Mouse (Mus musculus): Measurements from ENCODE around the gene Ocel1. TPM values are rescaled to one million over a fixed set of nuclear protein-coding genes. Genes with fewer than 3 reads are reported as not detected.

The Ocel1 gene
- polyA plus RNA-seq, 2 experiments: 3.8 to 4.2 TPM

- Histone ChIP-seq H3K4me3 (replicated peaks; ENCODE audit: low read length) (no peak overlapping the region), H3K27ac (replicated peaks; ENCODE audit: low read depth, low read length) (no peak overlapping the region), H3K4me1 (ENCODE audit: control insufficient read depth, insufficient read depth, low read length) (peaks cover 17% of the 10 kb centered on the region), H3K36me3 (ENCODE audit: control insufficient read depth, insufficient read depth, low read length) (peaks cover 48% of the 10 kb centered on the region), H3K9me3 (ENCODE audit: control insufficient read depth, low read length) (no peaks in the 10 kb centered on the region), H3K9ac (ENCODE audit: low read depth, low read length, severe bottlenecking) (no peak overlapping the region), H3K4me2 (replicated peaks; ENCODE audit: low read depth, low read length, severe bottlenecking) (no peak overlapping the region), H3K27me3 (ENCODE audit: control insufficient read depth, insufficient read depth, low read length) (no peaks in the 10 kb centered on the region)
- no peak for TF ChIP-seq POLR2A (IDR thresholded peaks at IDR 0.05; ENCODE audit: borderline replicate concordance, extremely low read depth, insufficient read depth, insufficient read length)
- 96% methylated on average over 3 of the region's 3 CpGs for WGBS
- ATAC-seq (ENCODE audit: low FRiP score, low read depth) (no peak), DNase-seq (ENCODE audit: low spot score) (no peak)
These were observed 1.9 kb downstream of the Ocel1 start for GRCm38 (mm10) chr8:71373000-71373399.

GRCm38 (mm10) chr8:71374616-71375206 is 3.6 kb downstream of the Ocel1 start:
- ATAC-seq (ENCODE audit: low FRiP score, low read depth) (no peak), DNase-seq (ENCODE audit: low spot score) (no peak)
- no peak overlapping the region for H3K4me3 ChIP-seq (replicated peaks; ENCODE audit: low read length)
- TF ChIP-seq POLR2A (IDR thresholded peaks at IDR 0.05; ENCODE audit: borderline replicate concordance, extremely low read depth, insufficient read depth, insufficient read length): no peak
- no peak overlapping the region for H3K27ac ChIP-seq (replicated peaks; ENCODE audit: low read depth, low read length)
- peaks cover 21% of the 10 kb centered on the region for H3K4me1 ChIP-seq (ENCODE audit: control insufficient read depth, insufficient read depth, low read length)
- WGBS: 75% methylated on average over 17 of the region's 17 CpGs
- peaks cover 38% of the 10 kb centered on the region for H3K36me3 ChIP-seq (ENCODE audit: control insufficient read depth, insufficient read depth, low read length)
- no peak overlapping the region for H3K9ac ChIP-seq (ENCODE audit: low read depth, low read length, severe bottlenecking)
- H3K4me2 ChIP-seq (replicated peaks; ENCODE audit: low read depth, low read length, severe bottlenecking): no peak overlapping the region
- H3K27me3 ChIP-seq (ENCODE audit: control insufficient read depth, insufficient read depth, low read length): no peaks in the 10 kb centered on the region
- H3K9me3 ChIP-seq (ENCODE audit: control insufficient read depth, low read length): no peaks in the 10 kb centered on the region

- WGBS: 5% methylated on average over 65 of the region's 74 CpGs
- TF ChIP-seq POLR2A (IDR thresholded peaks at IDR 0.05; ENCODE audit: borderline replicate concordance, extremely low read depth, insufficient read depth, insufficient read length): no peak
- H3K36me3 ChIP-seq (ENCODE audit: control insufficient read depth, insufficient read depth, low read length): peaks cover 36% of the 10 kb centered on the region
- peak overlapping the region; percentile 43 for H3K9ac ChIP-seq (ENCODE audit: low read depth, low read length, severe bottlenecking)
- ATAC-seq (ENCODE audit: low FRiP score, low read depth) (no peak), DNase-seq (ENCODE audit: low spot score) (peak; percentile 61)
- no peaks in the 10 kb centered on the region for H3K27me3 ChIP-seq (ENCODE audit: control insufficient read depth, insufficient read depth, low read length)
- H3K4me2 ChIP-seq (replicated peaks; ENCODE audit: low read depth, low read length, severe bottlenecking): peak overlapping the region; percentile 65
- H3K9me3 ChIP-seq (ENCODE audit: control insufficient read depth, low read length): no peaks in the 10 kb centered on the region
- peak overlapping the region; percentile 34 for H3K4me3 ChIP-seq (replicated peaks; ENCODE audit: low read length)
- H3K27ac ChIP-seq (replicated peaks; ENCODE audit: low read depth, low read length): no peak overlapping the region; the same call in 1 of the 2 replicates
- H3K4me1 ChIP-seq (ENCODE audit: control insufficient read depth, insufficient read depth, low read length): peaks cover 29% of the 10 kb centered on the region
These were observed 4.7 kb downstream of the Ocel1 start for GRCm38 (mm10) chr8:71375581-71376422.

GRCm38 (mm10) chr8:71376423-71377030 is 5.4 kb downstream of the Ocel1 start:
- Histone ChIP-seq H3K4me1 (ENCODE audit: control insufficient read depth, insufficient read depth, low read length) (peaks cover 28% of the 10 kb centered on the region), H3K4me3 (replicated peaks; ENCODE audit: low read length) (peak overlapping the region; percentile 34), H3K9ac (ENCODE audit: low read depth, low read length, severe bottlenecking) (peak overlapping the region; percentile 43), H3K9me3 (ENCODE audit: control insufficient read depth, low read length) (no peaks in the 10 kb centered on the region), H3K4me2 (replicated peaks; ENCODE audit: low read depth, low read length, severe bottlenecking) (peak overlapping the region; percentile 65), H3K36me3 (ENCODE audit: control insufficient read depth, insufficient read depth, low read length) (peaks cover 36% of the 10 kb centered on the region), H3K27me3 (ENCODE audit: control insufficient read depth, insufficient read depth, low read length) (no peaks in the 10 kb centered on the region), H3K27ac (replicated peaks; ENCODE audit: low read depth, low read length) (no peak overlapping the region)
- WGBS: 42% methylated on average over 8 of the region's 8 CpGs
- no peak for ATAC-seq (ENCODE audit: low FRiP score, low read depth)
- TF ChIP-seq POLR2A (IDR thresholded peaks at IDR 0.05; ENCODE audit: borderline replicate concordance, extremely low read depth, insufficient read depth, insufficient read length): no peak
- DNase-seq (ENCODE audit: low spot score): no peak

GRCm38 (mm10) chr8:71379008-71379407 is 7.9 kb downstream of the Ocel1 start:
- ATAC-seq (ENCODE audit: low FRiP score, low read depth) (no peak), DNase-seq (ENCODE audit: low spot score) (no peak)
- no peak for TF ChIP-seq POLR2A (IDR thresholded peaks at IDR 0.05; ENCODE audit: borderline replicate concordance, extremely low read depth, insufficient read depth, insufficient read length)
- H3K4me1 ChIP-seq (ENCODE audit: control insufficient read depth, insufficient read depth, low read length): peaks cover 35% of the 10 kb centered on the region
- no peaks in the 10 kb centered on the region for H3K27me3 ChIP-seq (ENCODE audit: control insufficient read depth, insufficient read depth, low read length)
- 75% methylated on average over 4 of the region's 4 CpGs for WGBS
- H3K27ac ChIP-seq (replicated peaks; ENCODE audit: low read depth, low read length): no peak overlapping the region
- peaks cover 23% of the 10 kb centered on the region for H3K36me3 ChIP-seq (ENCODE audit: control insufficient read depth, insufficient read depth, low read length)
- no peak overlapping the region for H3K4me3 ChIP-seq (replicated peaks; ENCODE audit: low read length)
- no peak overlapping the region for H3K4me2 ChIP-seq (replicated peaks; ENCODE audit: low read depth, low read length, severe bottlenecking)
- no peak overlapping the region for H3K9ac ChIP-seq (ENCODE audit: low read depth, low read length, severe bottlenecking)
- H3K9me3 ChIP-seq (ENCODE audit: control insufficient read depth, low read length): no peaks in the 10 kb centered on the region

Data from limb, embryonic 14.5 days (tissue).